Mouse (Mus musculus): ENCODE measurements around the gene Abhd17c.

Gene Abhd17c

GRCm38 (mm10) chr7:84059799-84060198, 91.9 kb downstream of the Abhd17c start:
- no peak for DNase-seq

Data from heart, adult 11 months (tissue).